Mouse (Mus musculus): Measurements from ENCODE around the gene Ifne. TPM values are rescaled to one million over a fixed set of nuclear protein-coding genes. Genes with fewer than 3 reads are reported as not detected.

Ifne gene
- polyA plus RNA-seq, 1 experiment from 2014 or later: not detected

DNA sequence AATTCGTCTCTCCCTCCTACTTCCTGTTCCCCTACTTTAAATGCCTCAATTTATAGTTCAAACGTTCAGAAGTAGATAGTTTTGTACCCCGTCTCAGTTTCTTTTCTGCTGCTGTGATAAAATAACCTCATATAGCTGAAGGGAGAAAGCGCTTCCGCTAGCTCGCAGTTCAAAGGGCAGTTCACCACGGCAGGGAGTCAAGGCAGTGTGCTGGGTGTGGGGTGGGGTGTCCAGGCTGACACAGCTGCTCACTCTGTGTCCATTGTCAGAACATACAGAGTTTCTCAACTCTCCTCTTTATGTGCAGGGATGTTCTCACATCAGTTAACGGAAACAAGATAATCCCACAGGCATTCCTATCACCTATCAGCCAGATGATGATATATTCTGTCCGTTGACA lies 32.2 kb upstream of the Ifne start:
- ATAC-seq (ENCODE audit: extremely low read depth, insufficient number of reproducible peaks, low FRiP score, low TSS enrichment): no peak
- Histone ChIP-seq H3K4me2 (no peak overlapping the region), H3K4me3 (no peak overlapping the region), H3K9me3 (no peaks in the 10 kb centered on the region), H3K9ac (no peak overlapping the region), H3K36me3 (no peaks in the 10 kb centered on the region), H3K27me3 (replicated peaks) (no peaks in the 10 kb centered on the region), H3K4me1 (no peaks in the 10 kb centered on the region), H3K27ac (replicated peaks) (no peak overlapping the region)
- WGBS: 59% methylated on average over 9 of the region's 9 CpGs

GRCm38 (mm10) chr4:88909600-88910534 lies 29.9 kb upstream of the Ifne start:
- no peaks in the 10 kb centered on the region for H3K4me1 ChIP-seq
- WGBS: 72% methylated on average over 10 of the region's 10 CpGs
- no peaks in the 10 kb centered on the region for H3K27me3 ChIP-seq (replicated peaks)
- H3K27ac ChIP-seq (replicated peaks): no peak overlapping the region
- no peaks in the 10 kb centered on the region for H3K9me3 ChIP-seq
- H3K4me3 ChIP-seq: no peak overlapping the region
- H3K4me2 ChIP-seq: no peak overlapping the region
- ATAC-seq (ENCODE audit: extremely low read depth, insufficient number of reproducible peaks, low FRiP score, low TSS enrichment): no peak
- H3K36me3 ChIP-seq: no peaks in the 10 kb centered on the region
- H3K9ac ChIP-seq: no peak overlapping the region

DNA sequence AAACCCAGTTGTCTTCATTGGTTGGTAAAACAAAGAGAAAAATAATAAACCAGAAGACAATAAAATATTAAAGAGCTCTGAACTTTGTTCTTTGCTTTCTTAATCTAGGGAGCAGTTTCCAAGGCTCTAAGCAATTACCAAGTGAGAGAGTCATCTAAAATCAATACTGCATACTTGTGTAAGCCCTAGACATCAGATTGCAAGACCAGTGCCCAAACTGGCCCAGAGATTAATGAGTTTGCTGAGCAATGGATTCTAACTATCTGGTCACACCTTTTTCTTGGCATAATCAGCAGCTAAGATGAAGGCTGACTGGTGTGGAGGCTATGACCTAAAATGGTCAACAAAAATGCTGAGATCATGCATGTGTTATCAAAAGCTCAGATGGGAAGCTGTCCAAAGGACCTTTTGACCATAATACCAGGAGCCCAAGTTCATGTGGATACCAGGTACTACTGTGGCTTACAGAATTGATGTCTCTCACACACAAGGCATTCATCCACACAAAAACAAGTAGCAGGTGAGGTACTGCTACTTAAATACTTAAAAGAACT lies 13.3 kb upstream of the Ifne start:
- H3K4me2 ChIP-seq: no peak overlapping the region
- no peak overlapping the region for H3K9ac ChIP-seq
- no peaks in the 10 kb centered on the region for H3K36me3 ChIP-seq
- H3K27me3 ChIP-seq (replicated peaks): no peaks in the 10 kb centered on the region
- no peak overlapping the region for H3K27ac ChIP-seq (replicated peaks)
- H3K9me3 ChIP-seq: no peaks in the 10 kb centered on the region
- ATAC-seq (ENCODE audit: extremely low read depth, insufficient number of reproducible peaks, low FRiP score, low TSS enrichment): no peak
- no peak overlapping the region for H3K4me3 ChIP-seq
- H3K4me1 ChIP-seq: no peaks in the 10 kb centered on the region

DNA sequence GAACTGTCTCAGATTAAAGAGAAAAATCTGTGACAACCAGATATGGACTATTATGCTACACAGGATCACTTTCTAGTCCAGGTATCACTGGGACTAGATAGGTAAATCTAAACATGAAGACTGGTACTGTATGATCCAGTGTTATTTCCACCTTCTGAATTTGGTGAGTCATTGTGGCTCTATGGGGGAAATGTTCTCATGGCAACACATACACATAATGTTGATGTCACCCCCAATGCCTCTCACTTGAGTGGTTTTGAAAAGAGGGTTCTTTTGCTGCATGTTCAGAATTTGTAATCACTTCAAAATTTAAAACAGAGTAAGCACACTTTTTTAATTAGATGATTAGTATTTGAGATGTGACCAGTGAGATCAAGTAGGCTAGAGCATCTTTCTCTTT lies 8.2 kb upstream of the Ifne start:
- no peaks in the 10 kb centered on the region for H3K9me3 ChIP-seq
- ATAC-seq (ENCODE audit: extremely low read depth, insufficient number of reproducible peaks, low FRiP score, low TSS enrichment): no peak
- no peaks in the 10 kb centered on the region for H3K27me3 ChIP-seq (replicated peaks)
- no peak overlapping the region for H3K27ac ChIP-seq (replicated peaks)
- no peak overlapping the region for H3K4me3 ChIP-seq
- H3K36me3 ChIP-seq: no peaks in the 10 kb centered on the region
- no peak overlapping the region for H3K9ac ChIP-seq
- H3K4me1 ChIP-seq: no peaks in the 10 kb centered on the region
- H3K4me2 ChIP-seq: no peak overlapping the region

DNA sequence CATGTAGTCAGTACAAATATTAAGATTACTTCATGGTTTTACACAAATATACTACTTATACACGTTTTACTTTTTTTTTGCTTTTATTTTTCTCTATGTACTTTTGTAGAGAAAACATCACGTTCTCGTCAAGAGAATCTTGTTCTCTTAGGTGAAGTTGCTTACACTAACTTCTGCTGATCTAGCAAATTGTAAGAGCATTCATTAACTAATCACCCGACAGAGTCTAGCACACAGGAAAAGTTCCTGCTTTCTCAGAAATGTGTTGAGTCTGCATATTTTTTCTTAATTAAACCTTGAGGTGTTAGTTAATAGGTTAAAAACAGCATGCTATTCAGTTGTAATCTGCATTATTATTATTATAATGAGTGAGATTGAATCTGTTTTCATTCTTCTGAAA lies 1.2 kb downstream of the Ifne start:
- H3K36me3 ChIP-seq: no peaks in the 10 kb centered on the region
- 60% methylated on average over 4 of the region's 4 CpGs for WGBS
- H3K4me3 ChIP-seq: no peak overlapping the region
- no peak for ATAC-seq (ENCODE audit: extremely low read depth, insufficient number of reproducible peaks, low FRiP score, low TSS enrichment)
- no peak overlapping the region for H3K4me2 ChIP-seq
- H3K27ac ChIP-seq (replicated peaks): no peak overlapping the region
- no peaks in the 10 kb centered on the region for H3K9me3 ChIP-seq
- no peaks in the 10 kb centered on the region for H3K4me1 ChIP-seq
- H3K9ac ChIP-seq: no peak overlapping the region
- peaks cover 2% of the 10 kb centered on the region; the same call in 1 of the 2 replicates for H3K27me3 ChIP-seq (replicated peaks)

GRCm38 (mm10) chr4:88878246-88878645 lies 1.8 kb downstream of the Ifne start:
- Histone ChIP-seq H3K4me3 (no peak overlapping the region), H3K36me3 (no peaks in the 10 kb centered on the region), H3K4me2 (0 out of 2 replicates have a peak overlapping the region, but pooled peaks have one; percentile 0), H3K9me3 (no peaks in the 10 kb centered on the region), H3K9ac (no peak overlapping the region), H3K27ac (replicated peaks) (no peak overlapping the region), H3K4me1 (no peaks in the 10 kb centered on the region), H3K27me3 (replicated peaks) (peaks cover 2% of the 10 kb centered on the region; the same call in 1 of the 2 replicates)
- 31% methylated on average over 10 of the region's 10 CpGs for WGBS
- no peak for ATAC-seq (ENCODE audit: extremely low read depth, insufficient number of reproducible peaks, low FRiP score, low TSS enrichment)

DNA sequence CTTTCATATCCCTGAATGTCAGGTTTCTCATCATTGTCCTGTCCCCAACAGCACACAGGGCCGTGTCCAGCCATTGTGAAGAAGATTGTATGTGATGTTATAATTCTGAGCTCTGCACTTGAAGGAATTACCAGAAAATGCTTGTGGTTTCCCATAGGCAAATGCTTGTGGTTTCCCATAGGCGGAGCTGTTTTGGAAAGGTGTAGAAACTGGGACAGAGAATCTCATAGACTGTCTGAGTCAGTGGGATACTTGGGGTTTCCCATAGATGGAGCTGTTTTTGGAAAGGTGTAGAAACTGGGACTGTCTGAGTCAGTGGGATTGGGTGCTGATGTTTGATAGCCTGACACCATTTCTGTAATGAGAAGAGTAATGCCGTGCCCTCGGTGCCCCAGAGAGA lies 3.5 kb downstream of the Ifne start:
- Histone ChIP-seq H3K27me3 (replicated peaks) (peaks cover 4% of the 10 kb centered on the region), H3K4me3 (no peak overlapping the region), H3K27ac (replicated peaks) (no peak overlapping the region), H3K36me3 (no peaks in the 10 kb centered on the region), H3K4me1 (no peaks in the 10 kb centered on the region), H3K9me3 (no peaks in the 10 kb centered on the region), H3K4me2 (no peak overlapping the region), H3K9ac (no peak overlapping the region)
- 80% methylated on average over 4 of the region's 4 CpGs for WGBS
- ATAC-seq (ENCODE audit: extremely low read depth, insufficient number of reproducible peaks, low FRiP score, low TSS enrichment): no peak

GRCm38 (mm10) chr4:88875435-88876095 lies 4.4 kb downstream of the Ifne start:
- Histone ChIP-seq H3K27me3 (replicated peaks) (peaks cover 8% of the 10 kb centered on the region), H3K36me3 (no peaks in the 10 kb centered on the region), H3K4me2 (no peak overlapping the region), H3K4me1 (no peaks in the 10 kb centered on the region), H3K9ac (no peak overlapping the region), H3K27ac (replicated peaks) (no peak overlapping the region), H3K9me3 (no peaks in the 10 kb centered on the region), H3K4me3 (no peak overlapping the region)
- WGBS: 31% methylated on average over 4 of the region's 4 CpGs
- ATAC-seq (ENCODE audit: extremely low read depth, insufficient number of reproducible peaks, low FRiP score, low TSS enrichment): no peak

DNA sequence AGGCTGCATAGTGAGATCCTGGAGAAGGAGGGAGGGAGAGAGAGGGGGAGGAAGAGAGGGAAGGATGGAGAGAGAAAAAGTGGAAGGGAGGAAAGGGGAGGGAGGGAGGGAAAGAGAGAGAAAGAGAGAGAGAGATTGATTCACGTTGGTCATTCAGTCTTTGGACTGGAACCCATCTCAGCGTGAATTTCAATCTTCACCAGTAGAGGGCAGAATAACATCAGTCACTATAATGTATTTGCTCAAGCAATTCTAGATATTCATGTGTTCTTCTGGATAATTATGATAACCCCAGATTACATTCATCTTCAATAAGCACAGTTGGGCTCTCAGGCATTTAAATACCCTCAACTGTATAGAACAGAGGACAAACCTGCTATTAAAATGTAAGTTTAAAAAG lies 7.3 kb downstream of the Ifne start:
- H3K4me3 ChIP-seq: no peak overlapping the region
- peaks cover 8% of the 10 kb centered on the region for H3K27me3 ChIP-seq (replicated peaks)
- H3K4me2 ChIP-seq: no peak overlapping the region
- H3K4me1 ChIP-seq: peaks cover 5% of the 10 kb centered on the region
- H3K36me3 ChIP-seq: no peaks in the 10 kb centered on the region
- H3K9me3 ChIP-seq: no peaks in the 10 kb centered on the region
- WGBS: 0% methylated on average over 2 of the region's 2 CpGs
- no peak overlapping the region for H3K27ac ChIP-seq (replicated peaks)
- H3K9ac ChIP-seq: no peak overlapping the region
- no peak for ATAC-seq (ENCODE audit: extremely low read depth, insufficient number of reproducible peaks, low FRiP score, low TSS enrichment)

- peak overlapping the region; percentile 54 for H3K27ac ChIP-seq (replicated peaks)
- H3K4me2 ChIP-seq: peak overlapping the region; percentile 97
- no peaks in the 10 kb centered on the region for H3K9me3 ChIP-seq
- peaks cover 36% of the 10 kb centered on the region for H3K27me3 ChIP-seq (replicated peaks)
- H3K9ac ChIP-seq: peak overlapping the region; percentile 82
- no peak for ATAC-seq (ENCODE audit: extremely low read depth, insufficient number of reproducible peaks, low FRiP score, low TSS enrichment)
- peak overlapping the region; percentile 69 for H3K4me3 ChIP-seq
- peaks cover 8% of the 10 kb centered on the region for H3K4me1 ChIP-seq
- H3K36me3 ChIP-seq: no peaks in the 10 kb centered on the region
- WGBS: 7% methylated on average over 31 of the region's 31 CpGs
These were observed 11.8 kb downstream of the Ifne start for GRCm38 (mm10) chr4:88867926-88868911.

Data from heart, embryonic 13.5 days (tissue).